Mouse (Mus musculus) kidney, adult 8-10 months (tissue): ENCODE results near the gene Magi1.

Source experiments
- DNase-seq, 2 experiments: peaks; one replicate each; pipeline ENCODE4 v3.0.0; 2022

The Magi1 gene

GRCm38 (mm10) chr6:93870023-93870422 is 413.7 kb downstream of the Magi1 start:
- DNase-seq, result no peak

- no peak for DNase-seq
Observed at GRCm38 (mm10) chr6:93862263-93862662, 421.5 kb downstream of the Magi1 start.

- DNase-seq, result no peak
Observed at GRCm38 (mm10) chr6:93856783-93857182, 426.9 kb downstream of the Magi1 start.

GRCm38 (mm10) chr6:93855806-93856641 is 427.7 kb downstream of the Magi1 start:
- no peak for DNase-seq

GRCm38 (mm10) chr6:93848942-93849790 is 434.6 kb downstream of the Magi1 start:
- no peak for DNase-seq

GRCm38 (mm10) chr6:93845498-93845897 is 438.2 kb downstream of the Magi1 start:
- no peak for DNase-seq

- no peak for DNase-seq
Observed at GRCm38 (mm10) chr6:93845080-93845479, 438.6 kb downstream of the Magi1 start.

- DNase-seq, result no peak
Observed at GRCm38 (mm10) chr6:93844576-93844975, 439.1 kb downstream of the Magi1 start.

- DNase-seq, result no peak
Observed at GRCm38 (mm10) chr6:93838398-93838797, 445.3 kb downstream of the Magi1 start.

GRCm38 (mm10) chr6:93836585-93836984 is 447.1 kb downstream of the Magi1 start:
- DNase-seq, result no peak

- no peak for DNase-seq
Observed at GRCm38 (mm10) chr6:93835211-93835610, 448.5 kb downstream of the Magi1 start.

- no peak for DNase-seq
Observed at GRCm38 (mm10) chr6:93828262-93828661, 455.5 kb downstream of the Magi1 start.

GRCm38 (mm10) chr6:93826875-93827274 is 456.8 kb downstream of the Magi1 start:
- DNase-seq, result no peak

- peak; percentile 18 to 44 for DNase-seq
Observed at GRCm38 (mm10) chr6:93822221-93822897, 461.4 kb downstream of the Magi1 start.

- peak in 1 of 2 experiments; percentile 15 for DNase-seq
Observed at GRCm38 (mm10) chr6:93821512-93821911, 462.2 kb downstream of the Magi1 start.

GRCm38 (mm10) chr6:93819888-93820287 is 463.8 kb downstream of the Magi1 start:
- DNase-seq, result no peak

- no peak for DNase-seq
Observed at GRCm38 (mm10) chr6:93819282-93819681, 464.4 kb downstream of the Magi1 start.

- no peak for DNase-seq
Observed at GRCm38 (mm10) chr6:93818494-93818893, 465.2 kb downstream of the Magi1 start.

GRCm38 (mm10) chr6:93805407-93805936 is 478.2 kb downstream of the Magi1 start:
- no peak for DNase-seq

- DNase-seq, result no peak
Observed at GRCm38 (mm10) chr6:93802390-93802789, 481.3 kb downstream of the Magi1 start.

- DNase-seq, result no peak
Observed at GRCm38 (mm10) chr6:93800465-93800864, 483.3 kb downstream of the Magi1 start.

- no peak for DNase-seq
Observed at GRCm38 (mm10) chr6:93792309-93793215, 491.2 kb downstream of the Magi1 start.
